Mouse (Mus musculus) CD4-positive, CD25-positive, alpha-beta regulatory T cell, adult 4 months (primary cell): ENCODE measurements around the gene Ccdc74a. TPM values are rescaled to one million over a fixed set of nuclear protein-coding genes. Genes with fewer than 3 reads are reported as not detected.

ENCODE experiments used
- ATAC-seq: one replicate; pipeline ENCODE4 v1.8.0; 2017
- polyA plus RNA-seq, 2 experiments: library from polyadenylated mRNA; unstranded; fragments of 100-300 nt; shearing (Covaris generic); gene quantifications; one replicate each; pipeline ENCODE4 v1.2.1; 2017

Gene Ccdc74a
- polyA plus RNA-seq, 2 experiments from 2014 or later, result 0.52 to 1.2 TPM

- no peak for ATAC-seq
Observed at GRCm38 (mm10) chr16:17642311-17642710, 4.0 kb upstream of the Ccdc74a start.

- ATAC-seq, result no peak
Observed at GRCm38 (mm10) chr16:17643437-17643990, 2.8 kb upstream of the Ccdc74a start.

GRCm38 (mm10) chr16:17647156-17647555 lies 886 bp downstream of the Ccdc74a start:
- ATAC-seq, result no peak

GRCm38 (mm10) chr16:17647566-17648340 lies 1.5 kb downstream of the Ccdc74a start:
- no peak for ATAC-seq

- ATAC-seq, result no peak
Observed at GRCm38 (mm10) chr16:17649925-17650605, 3.8 kb downstream of the Ccdc74a start.

- no peak for ATAC-seq
Observed at GRCm38 (mm10) chr16:17650711-17651110, 4.4 kb downstream of the Ccdc74a start.

GRCm38 (mm10) chr16:17652607-17653006 lies 6.3 kb downstream of the Ccdc74a start:
- ATAC-seq, result no peak

- no peak for ATAC-seq
Observed at GRCm38 (mm10) chr16:17653601-17654000, 7.3 kb downstream of the Ccdc74a start.

GRCm38 (mm10) chr16:17654188-17654795 lies 8.0 kb downstream of the Ccdc74a start:
- ATAC-seq, result no peak

- no peak for ATAC-seq
Observed at GRCm38 (mm10) chr16:17656212-17656871, 10.1 kb downstream of the Ccdc74a start.

GRCm38 (mm10) chr16:17665568-17665967 lies 19.3 kb downstream of the Ccdc74a start:
- ATAC-seq, result no peak

GRCm38 (mm10) chr16:17669886-17670285 lies 23.6 kb downstream of the Ccdc74a start:
- no peak for ATAC-seq

GRCm38 (mm10) chr16:17694860-17695259 lies 48.6 kb downstream of the Ccdc74a start:
- peak; percentile 87 for ATAC-seq

Other genes starting within 250 kb of the Ccdc74a start
- 10 to 100 TPM; 10.5 to 22.1 TPM for gene Snap29, start 240.5 kb upstream of the Ccdc74a start, polyA plus RNA-seq
- gene Pi4ka, start 240.2 kb upstream of the Ccdc74a start, polyA plus RNA-seq, result 10 to 100 TPM; 56.9 to 57.5 TPM
- gene Crkl, start 194.5 kb upstream of the Ccdc74a start, polyA plus RNA-seq, result 10 to 100 TPM; 20.2 to 24.2 TPM
- gene Aifm3, start 156.9 kb upstream of the Ccdc74a start, polyA plus RNA-seq, result under 1 TPM in 1 of 2 experiments, not detected in 1; 0.27 TPM
- gene Lztr1, start 137.8 kb upstream of the Ccdc74a start, polyA plus RNA-seq, result 10 to 100 TPM; 53.9 to 68.8 TPM
- 10 to 100 TPM; 66.1 to 98.7 TPM for gene Thap7, start 115.3 kb upstream of the Ccdc74a start, polyA plus RNA-seq
- not detected for gene Lrrc74b, start 85.2 kb upstream of the Ccdc74a start, polyA plus RNA-seq
- gene P2rx6, start 84.6 kb upstream of the Ccdc74a start, polyA plus RNA-seq, result not detected
- gene Slc7a4, start 63.3 kb upstream of the Ccdc74a start, polyA plus RNA-seq, result 1 to 10 TPM; 2.3 to 4.3 TPM
- 10 to 100 TPM; 13.3 to 34.7 TPM for gene Smpd4, start 27.1 kb upstream of the Ccdc74a start, polyA plus RNA-seq
- 100 to 1,000 TPM in 1 of 2 experiments, 10 to 100 TPM in 1; 67.1 to 128 TPM for gene Med15, start 86.4 kb downstream of the Ccdc74a start, polyA plus RNA-seq
- 10 to 100 TPM; 15.6 to 30.9 TPM for gene Klhl22, start 113.1 kb downstream of the Ccdc74a start, polyA plus RNA-seq
- gene Scarf2, start 150.8 kb downstream of the Ccdc74a start, polyA plus RNA-seq, result not detected
- gene B830017H08Rik, start 186.7 kb downstream of the Ccdc74a start, polyA plus RNA-seq, result not detected
- 1 to 10 TPM; 4.1 to 5.2 TPM for gene Car15, start 191.9 kb downstream of the Ccdc74a start, polyA plus RNA-seq
- gene Gm20518, start 245.2 kb downstream of the Ccdc74a start, polyA plus RNA-seq, result under 1 TPM; 0.28 to 0.38 TPM
- not detected for gene Tssk1, start 247.8 kb downstream of the Ccdc74a start, polyA plus RNA-seq